Mouse (Mus musculus) left cerebral cortex, postnatal 25 days (tissue): ENCODE results near the gene Cxcl17. TPM values are rescaled to one million over a fixed set of nuclear protein-coding genes. Genes with fewer than 3 reads are reported as not detected.

ENCODE experiments used
- DNase-seq, 2 experiments: peaks; one replicate each; pipeline ENCODE4 v3.0.0; 2022; ENCODE audit warnings: low spot score in 2 of 2, mixed read lengths in 1 of 2
- intact Hi-C: fragments of 180-260 bp; cut with DNase I; formaldehyde crosslinking; loops from one replicate; pipeline ENCODE4 v1.15.1; 2025
- total RNA-seq, 2 experiments: library from RNA; stranded (reverse); gene quantifications; 2 replicates each; pipeline ENCODE4 v1.2.3; 2021

Gene Cxcl17
- total RNA-seq, 2 experiments from 2014 or later = not detected

- intact Hi-C loops = loop anchor here (5.0 kb wide), 1 partner anchor 136 kb away; no protein-coding TSS in a partner anchor
- no peak for DNase-seq
These were observed 34.2 kb downstream of the Cxcl17 start for GRCm38 (mm10) chr7:25378181-25379100.

DNA sequence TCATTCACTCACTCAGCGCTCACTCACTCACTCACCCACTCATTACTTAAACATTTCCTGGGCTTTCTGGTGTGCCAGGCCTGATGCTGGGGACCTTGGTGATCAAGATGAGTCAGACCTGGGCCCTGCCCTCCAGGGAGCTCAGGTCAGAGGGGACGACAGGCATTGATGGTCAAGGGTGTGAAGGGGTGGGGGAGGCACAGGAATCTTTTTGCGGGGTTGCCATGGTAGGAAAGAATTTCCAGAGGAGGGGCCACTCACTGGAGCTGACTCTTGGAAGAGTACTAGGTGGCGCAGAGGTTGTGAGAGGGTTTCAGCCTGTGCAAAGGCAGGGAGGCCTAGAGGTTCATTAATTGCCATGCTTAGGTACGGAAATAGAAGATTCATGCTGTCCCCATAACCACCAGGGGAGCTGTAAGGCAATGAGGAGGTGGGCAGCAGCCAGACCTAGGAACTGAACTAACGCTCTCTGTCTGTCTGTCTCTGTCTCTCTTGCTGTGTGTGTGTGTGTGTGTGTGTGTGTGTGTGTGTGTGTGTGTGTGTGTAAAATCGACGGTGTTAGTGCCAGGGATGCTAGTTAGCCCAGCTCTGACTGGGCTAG, 35.5 kb downstream of the Cxcl17 start:
- no peak for DNase-seq
- intact Hi-C loops = loop anchor here (5.0 kb wide), 1 partner anchor 135 kb away; no protein-coding TSS in a partner anchor

DNA sequence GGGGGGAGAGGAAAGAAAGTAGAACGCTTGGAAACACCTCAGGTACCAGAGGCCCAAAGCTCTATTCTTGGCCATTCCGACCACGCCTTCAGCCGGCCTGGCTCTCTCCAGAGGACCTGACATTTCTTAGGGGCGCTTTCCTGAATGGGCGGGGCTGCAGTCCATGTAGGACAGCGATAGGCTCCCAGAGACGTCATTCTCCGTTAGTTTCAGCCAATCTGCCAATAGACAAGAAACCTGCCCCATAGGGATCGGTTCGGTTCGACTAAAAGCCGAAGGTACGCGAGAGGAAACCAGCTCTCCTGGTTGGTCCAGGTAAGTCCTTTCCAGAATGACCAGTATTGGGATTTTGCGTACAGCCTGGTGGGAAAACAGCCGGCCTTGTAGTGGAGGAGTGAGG, 36.1 kb downstream of the Cxcl17 start:
- peak; percentile 90 to 96 for DNase-seq
- intact Hi-C loops = loop anchor here (5.0 kb wide), 1 partner anchor 134 kb away; no protein-coding TSS in a partner anchor

- intact Hi-C loops = no loop called here
- DNase-seq = no peak
These were observed 40.2 kb downstream of the Cxcl17 start for GRCm38 (mm10) chr7:25372441-25372840.

- no peak for DNase-seq
- intact Hi-C loops = no loop called here
These were observed 43.5 kb downstream of the Cxcl17 start, which contains the start of gene Cnfn for GRCm38 (mm10) chr7:25369058-25369749. Gene Cnfn (minus strand): TSS chr7:25369724.

GRCm38 (mm10) chr7:25368333-25368732, 44.4 kb downstream of the Cxcl17 start:
- intact Hi-C loops = no loop called here
- no peak for DNase-seq

GRCm38 (mm10) chr7:25367632-25368293, 44.9 kb downstream of the Cxcl17 start:
- intact Hi-C loops = no loop called here
- DNase-seq = no peak

- no peak for DNase-seq
- intact Hi-C loops = no loop called here
These were observed 46.6 kb downstream of the Cxcl17 start for GRCm38 (mm10) chr7:25365937-25366625.

GRCm38 (mm10) chr7:25363632-25364031, 49.1 kb downstream of the Cxcl17 start:
- intact Hi-C loops = no loop called here
- no peak for DNase-seq

DNA sequence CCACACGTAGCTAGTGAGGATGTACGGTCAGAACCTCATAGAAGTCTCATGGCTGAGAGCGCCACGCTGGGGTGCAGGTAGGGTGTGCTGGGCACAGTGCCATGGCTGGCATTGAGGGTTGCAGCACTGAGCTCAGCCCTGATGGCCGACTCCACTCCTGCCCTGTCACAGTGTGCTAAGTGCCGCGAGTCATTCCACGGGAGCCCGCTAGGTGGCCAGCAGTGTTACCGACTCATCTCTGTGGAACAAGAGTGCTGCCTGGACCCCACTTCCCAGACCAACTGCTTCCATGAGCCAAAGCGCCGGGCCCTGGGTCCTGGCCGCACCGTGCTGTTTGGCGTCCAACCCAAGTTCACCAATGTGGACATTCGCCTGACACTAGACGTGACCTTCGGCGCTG, 49.5 kb downstream of the Cxcl17 start:
- no peak for DNase-seq
- intact Hi-C loops = no loop called here

DNA sequence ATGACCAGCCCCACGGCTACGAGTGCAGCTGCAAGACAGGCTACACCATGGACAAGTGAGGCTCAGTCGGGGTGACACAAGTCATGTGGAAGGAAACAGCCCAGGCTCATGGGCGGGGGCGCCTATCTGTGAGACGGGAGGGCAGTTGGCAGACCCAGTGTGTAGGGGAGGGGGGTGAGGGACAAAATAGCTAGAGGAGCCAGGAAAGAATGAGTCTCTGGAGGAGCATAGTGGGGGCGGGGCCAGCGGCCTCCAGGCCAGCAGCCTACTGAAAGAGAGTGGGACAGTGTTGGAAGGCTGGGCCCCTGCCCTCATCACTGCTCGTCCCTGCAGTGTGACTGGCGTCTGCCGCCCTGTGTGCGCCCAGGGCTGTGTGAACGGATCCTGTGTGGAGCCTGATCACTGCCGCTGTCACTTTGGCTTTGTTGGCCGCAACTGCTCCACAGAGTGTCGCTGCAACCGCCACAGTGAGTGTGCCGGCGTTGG, 53.9 kb downstream of the Cxcl17 start:
- no peak for DNase-seq

More for the DNA sequence above, 53.9 kb downstream of the Cxcl17 start:
- intact Hi-C loops = no loop called here

Other genes starting within 250 kb of the Cxcl17 start
- 10 to 100 TPM; 11.8 to 13.7 TPM for gene Pou2f2, start 233.2 kb downstream of the Cxcl17 start, total RNA-seq
- 10 to 100 TPM; 24.1 to 25.4 TPM for gene Dedd2, start 192.3 kb downstream of the Cxcl17 start, total RNA-seq
- 10 to 100 TPM in 1 of 2 experiments, 1 to 10 TPM in 1; 10.0 to 11.1 TPM for gene Zfp526, start 191.5 kb downstream of the Cxcl17 start, total RNA-seq
- gene Gsk3a, start 175.0 kb downstream of the Cxcl17 start, total RNA-seq = 100 to 1,000 TPM; 213 to 224 TPM
- 10 to 100 TPM; 65.1 to 75.6 TPM for gene Erf, start 162.1 kb downstream of the Cxcl17 start, total RNA-seq
- 100 to 1,000 TPM; 211 to 223 TPM for gene Cic, start 145.2 kb downstream of the Cxcl17 start, total RNA-seq
- 10 to 100 TPM; 26.7 to 28.0 TPM for gene Pafah1b3, start 114.9 kb downstream of the Cxcl17 start, total RNA-seq
- gene Prr19, start 111.5 kb downstream of the Cxcl17 start, total RNA-seq = not detected
- 10 to 100 TPM; 47.8 to 55.1 TPM for gene Tmem145, start 106.8 kb downstream of the Cxcl17 start, total RNA-seq
- gene Megf8, start 95.7 kb downstream of the Cxcl17 start, total RNA-seq = 100 to 1,000 TPM in 1 of 2 experiments, 10 to 100 TPM in 1; 99.2 to 105 TPM
- not detected for gene Cnfn, start 43.2 kb downstream of the Cxcl17 start, total RNA-seq
- 1 to 10 TPM; 5.4 to 6.4 TPM for gene Lipe, start 14.2 kb downstream of the Cxcl17 start, total RNA-seq
- gene Ceacam1, start 64.7 kb upstream of the Cxcl17 start, total RNA-seq = 1 to 10 TPM; 2.2 to 2.7 TPM
- gene Ceacam2, start 127.0 kb upstream of the Cxcl17 start, total RNA-seq = under 1 TPM; 0.30 TPM
- gene Erich4, start 203.0 kb upstream of the Cxcl17 start, total RNA-seq = not detected
- 10 to 100 TPM; 45.7 to 45.9 TPM for gene Dmac2, start 206.5 kb upstream of the Cxcl17 start, total RNA-seq
- under 1 TPM; 0.34 to 0.82 TPM for gene B3gnt8, start 213.8 kb upstream of the Cxcl17 start, total RNA-seq
- 10 to 100 TPM; 31.8 to 33.8 TPM for gene Bckdha, start 246.1 kb upstream of the Cxcl17 start, total RNA-seq
- 10 to 100 TPM; 24.0 to 24.4 TPM for gene Exosc5, start 246.3 kb upstream of the Cxcl17 start, total RNA-seq